Mouse (Mus musculus) CD4-positive helper T cell, adult 2 months (primary cell): Measurements from ENCODE around the gene Lyst.
A peak's percentile ranks its signal among the peaks of the same experiment; 100 is the strongest.
"Not testable (repeated sequence)": the region's sequence is repeated elsewhere in the genome, so short reads cannot be mapped to it uniquely, and the experiment has no call there.

Experiments used
- DNase-seq: peaks from one replicate; pipeline ENCODE4 v3.0.0-alpha.2; 2012; ENCODE audit warnings: low read depth, missing footprints, low spot score

The Lyst gene

DNA sequence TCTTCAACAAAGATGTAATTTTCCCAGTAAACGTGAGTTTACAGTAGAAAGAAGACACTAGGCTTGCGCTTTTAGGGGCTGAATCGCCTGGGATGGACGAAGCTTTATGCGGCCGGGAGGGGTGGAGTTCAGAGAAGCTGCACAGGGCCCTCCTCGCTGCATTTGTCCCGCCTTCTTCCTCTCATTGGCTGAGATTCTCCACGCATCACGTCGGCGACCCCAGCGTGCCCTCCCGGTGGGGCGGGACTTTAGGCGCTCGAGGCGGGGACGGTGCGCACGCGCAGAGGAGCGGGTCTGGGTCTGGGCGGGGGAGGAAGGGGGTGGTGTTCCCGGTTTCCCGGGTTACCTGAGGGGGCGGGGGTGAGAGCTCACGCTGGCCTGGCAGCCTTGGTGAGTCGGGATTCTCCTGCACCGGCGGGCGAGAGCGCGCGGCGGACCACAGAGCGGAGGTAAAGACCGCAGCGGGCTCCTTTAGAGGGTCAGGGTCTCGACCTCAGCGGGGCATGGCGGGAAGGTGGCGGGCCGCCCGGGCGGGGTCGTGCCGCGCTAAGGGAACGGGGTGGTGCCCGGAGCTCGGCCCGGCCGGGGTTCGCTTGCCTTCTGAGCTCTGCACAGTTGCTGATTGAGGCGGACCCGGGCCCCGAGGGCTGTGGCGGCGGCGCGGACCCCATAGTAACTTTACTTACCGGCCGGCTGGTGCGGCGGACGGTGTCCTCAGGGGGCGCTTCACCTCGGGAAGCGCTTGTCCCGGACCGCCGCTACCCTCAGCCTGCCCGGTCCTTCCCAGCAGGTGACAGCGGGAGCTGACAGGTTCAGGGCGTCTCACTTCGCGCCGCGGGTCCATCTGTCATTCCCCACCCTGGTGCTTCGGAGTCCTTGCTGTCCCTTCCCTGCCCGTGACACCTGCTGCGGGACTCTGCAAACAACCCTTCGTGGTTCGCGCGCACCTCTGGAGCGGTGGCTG lies at the start of gene Lyst:
TSS of gene Lyst (plus strand) at position 350 of the 964 bp plus-strand sequence.
- peak; percentile 96 for DNase-seq

DNA sequence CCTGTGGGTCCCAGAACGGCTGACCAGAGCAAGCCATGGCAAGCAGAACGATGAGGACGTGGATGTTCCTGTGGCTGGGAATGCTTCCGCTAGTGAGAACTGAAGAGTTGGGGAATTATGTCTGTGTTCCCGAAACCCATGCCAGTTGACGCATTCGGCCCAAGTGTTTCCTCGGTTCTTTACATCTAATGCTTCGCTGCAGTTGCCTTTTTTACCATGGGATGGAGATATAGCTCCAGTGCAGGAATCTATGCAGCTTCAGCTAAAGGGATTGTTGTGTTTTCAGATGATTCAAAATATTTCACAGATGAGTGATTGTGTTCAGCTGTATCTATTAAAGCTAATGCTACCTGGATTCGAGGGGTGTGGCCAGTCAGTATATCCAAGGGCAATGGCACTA lies 47.1 kb upstream of the Lyst start:
- DNase-seq, result not testable (repeated sequence)

DNA sequence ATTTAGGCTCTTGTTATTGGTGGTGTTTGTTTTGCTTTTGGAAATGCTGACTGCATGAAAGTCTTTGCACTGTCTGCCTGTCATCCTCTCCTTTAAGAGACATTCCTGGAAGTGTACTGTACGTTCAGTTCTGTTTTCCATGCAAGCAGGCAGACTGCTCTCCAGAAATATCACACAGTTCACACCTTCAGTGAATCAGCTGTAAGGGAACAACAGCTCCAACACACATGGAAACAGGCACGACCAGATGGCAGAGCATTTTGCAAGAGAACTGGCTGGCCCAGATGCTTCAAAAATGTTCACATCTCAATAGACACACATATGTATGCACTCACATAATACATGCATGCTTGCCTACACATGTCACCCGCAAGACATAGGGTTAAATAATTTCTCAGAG lies 43.4 kb upstream of the Lyst start:
- no peak for DNase-seq

DNA sequence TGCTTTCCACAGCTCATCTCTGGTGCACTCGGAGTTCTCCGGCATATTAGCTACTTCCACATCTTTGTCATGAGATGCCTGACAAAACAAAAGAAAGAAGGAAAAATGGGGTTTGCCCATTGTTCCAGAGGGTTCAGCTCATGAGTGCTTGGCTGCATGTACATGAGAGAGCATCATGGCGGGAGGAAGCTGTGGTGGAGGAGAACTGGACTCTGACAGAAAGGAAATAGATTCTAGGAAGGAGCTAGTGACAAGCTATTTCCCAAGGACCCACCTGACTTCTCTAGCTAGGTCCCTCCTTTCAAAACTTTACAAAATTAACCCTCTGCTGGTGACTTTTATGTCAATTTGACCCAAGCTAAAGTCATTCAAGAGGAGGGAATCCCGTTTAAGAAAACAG lies 42.3 kb upstream of the Lyst start:
- DNase-seq, result no peak

DNA sequence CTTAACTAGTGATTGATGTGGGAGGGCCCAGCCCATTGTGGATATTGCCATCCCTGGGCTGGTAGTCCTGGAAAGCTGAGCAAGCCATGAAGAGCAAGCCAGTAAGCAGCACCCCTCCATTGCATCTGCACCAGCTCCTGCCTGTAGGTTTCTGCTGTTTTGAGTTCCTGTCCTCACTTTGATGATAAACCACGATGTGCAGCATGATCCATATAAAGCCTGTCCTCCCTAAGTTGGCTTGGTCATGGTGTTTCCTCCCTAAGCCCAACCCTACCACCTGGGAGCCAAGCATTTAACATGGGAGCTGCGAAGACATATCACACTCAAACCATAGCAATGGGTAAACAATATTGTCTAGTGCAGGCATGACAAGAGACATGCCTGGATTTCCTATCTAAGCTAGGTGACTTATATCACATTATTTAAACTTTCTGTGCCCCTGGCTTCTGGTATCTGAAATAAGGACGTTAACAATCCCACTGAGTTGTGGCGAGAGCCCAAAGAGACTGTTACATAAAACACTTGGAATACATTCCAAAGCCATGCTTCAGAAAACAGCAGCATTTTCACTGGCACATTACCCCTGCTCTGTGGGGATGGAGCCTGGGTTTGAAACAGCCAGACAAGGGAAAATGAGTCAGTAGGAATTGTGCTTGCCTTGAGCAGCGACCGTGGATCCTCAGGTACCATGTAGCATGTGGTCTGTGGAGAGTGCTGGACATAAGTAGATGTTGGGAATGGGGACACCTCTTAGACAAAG lies 41.6 kb upstream of the Lyst start:
- no peak for DNase-seq

DNA sequence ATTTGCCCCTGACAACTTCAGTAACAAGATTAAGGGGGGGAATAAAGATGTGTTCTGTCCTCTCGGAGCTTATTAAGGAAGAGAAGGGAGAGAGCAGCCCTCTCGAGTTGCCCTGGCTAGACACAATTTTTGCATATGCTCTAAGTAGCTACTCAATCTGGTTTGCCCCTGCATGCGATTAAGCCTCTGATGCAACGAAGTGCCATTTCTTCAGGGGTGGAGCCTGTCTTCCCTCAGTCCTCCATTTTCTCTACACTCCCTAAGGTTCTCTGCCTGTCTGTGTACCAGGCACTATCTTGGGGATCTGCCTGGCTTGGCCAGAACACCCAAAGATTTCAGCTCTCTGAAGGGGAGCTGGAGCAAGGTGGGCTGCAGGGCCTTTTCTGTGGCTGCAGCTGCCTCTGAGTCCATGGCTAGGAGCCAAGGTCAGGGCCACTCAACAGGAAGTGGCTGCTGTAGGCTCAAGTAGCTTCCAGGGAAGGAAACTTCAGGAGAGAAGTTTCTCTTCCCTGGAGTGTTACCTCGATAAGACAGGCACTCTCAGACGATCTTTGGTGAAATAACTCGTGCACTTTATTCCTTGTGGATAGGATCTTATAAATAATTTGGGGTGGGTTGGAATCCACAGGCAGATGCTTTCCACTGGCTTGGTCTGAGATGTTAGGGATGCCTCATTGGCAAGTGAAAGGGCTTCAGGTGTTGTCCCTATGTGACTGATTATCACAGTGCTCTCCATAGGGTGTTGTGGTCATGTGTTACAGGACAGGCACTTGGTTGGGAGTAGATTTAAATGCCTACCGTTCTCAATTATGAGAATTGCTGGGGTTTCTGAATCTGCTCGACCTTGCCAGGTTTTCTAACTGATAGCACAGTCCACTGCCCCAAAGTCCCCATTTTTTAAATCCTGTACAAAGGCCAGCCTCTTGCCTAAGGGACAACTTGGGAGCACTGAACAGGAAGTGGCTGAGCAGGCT lies 40.2 kb upstream of the Lyst start:
- DNase-seq, result no peak

DNA sequence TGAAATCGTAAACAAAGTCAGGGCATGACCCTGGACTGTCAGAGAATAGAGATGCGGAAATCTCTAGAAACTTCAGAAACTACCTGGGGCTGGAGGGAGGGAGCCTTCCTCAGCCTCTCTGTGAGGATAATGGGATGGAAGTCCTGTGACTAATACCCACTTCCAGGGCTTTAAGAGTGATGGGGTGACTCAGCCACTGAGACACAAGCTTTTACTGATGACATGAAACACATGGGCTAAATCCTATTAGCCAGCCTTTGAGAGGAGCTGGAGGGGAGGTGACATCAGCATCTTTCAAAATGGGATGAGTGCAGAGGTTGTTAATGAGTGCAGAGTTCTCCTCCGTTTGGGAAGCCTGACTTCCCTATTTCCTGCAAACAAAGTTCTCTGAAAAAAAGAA lies 38.2 kb upstream of the Lyst start:
- DNase-seq, result no peak

DNA sequence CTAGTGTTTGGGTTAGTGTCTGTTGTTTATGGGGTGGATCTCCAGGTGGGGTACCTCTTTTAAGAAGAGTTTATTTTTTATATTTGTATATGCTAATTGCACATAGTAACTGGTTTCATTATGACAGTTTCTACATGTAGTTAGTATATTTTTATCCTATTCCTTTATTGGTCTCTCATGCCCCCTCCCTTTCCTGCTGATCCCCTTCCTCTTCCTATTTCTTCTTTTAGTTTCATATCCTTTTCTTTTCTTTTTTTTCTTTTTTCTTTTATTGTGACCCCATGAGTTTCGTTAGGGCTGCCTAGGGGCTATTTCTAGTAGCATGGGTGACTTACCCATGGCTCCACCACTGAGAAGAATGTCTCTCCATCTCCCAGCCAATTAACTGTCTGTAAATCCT lies 36.5 kb upstream of the Lyst start:
- DNase-seq, result no peak

DNA sequence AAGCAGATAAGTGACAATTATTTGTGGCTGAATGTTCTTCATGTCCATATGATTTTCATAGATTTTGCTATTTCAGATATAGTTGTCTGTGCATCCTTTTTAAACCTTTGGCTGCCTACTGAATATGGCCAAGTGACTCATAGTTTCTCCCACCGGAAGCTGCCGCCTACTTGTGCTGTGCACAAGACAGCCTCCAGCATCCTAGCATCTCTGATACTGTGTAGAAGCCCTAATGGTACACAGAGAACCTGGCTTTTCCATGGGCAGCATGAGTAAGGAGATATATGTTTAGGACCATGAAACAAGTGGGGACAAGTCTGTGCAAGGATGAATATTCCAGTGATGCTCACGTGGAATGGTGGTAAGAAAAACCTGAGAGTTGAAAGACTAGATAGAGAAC lies 35.0 kb upstream of the Lyst start:
- DNase-seq, result no peak

DNA sequence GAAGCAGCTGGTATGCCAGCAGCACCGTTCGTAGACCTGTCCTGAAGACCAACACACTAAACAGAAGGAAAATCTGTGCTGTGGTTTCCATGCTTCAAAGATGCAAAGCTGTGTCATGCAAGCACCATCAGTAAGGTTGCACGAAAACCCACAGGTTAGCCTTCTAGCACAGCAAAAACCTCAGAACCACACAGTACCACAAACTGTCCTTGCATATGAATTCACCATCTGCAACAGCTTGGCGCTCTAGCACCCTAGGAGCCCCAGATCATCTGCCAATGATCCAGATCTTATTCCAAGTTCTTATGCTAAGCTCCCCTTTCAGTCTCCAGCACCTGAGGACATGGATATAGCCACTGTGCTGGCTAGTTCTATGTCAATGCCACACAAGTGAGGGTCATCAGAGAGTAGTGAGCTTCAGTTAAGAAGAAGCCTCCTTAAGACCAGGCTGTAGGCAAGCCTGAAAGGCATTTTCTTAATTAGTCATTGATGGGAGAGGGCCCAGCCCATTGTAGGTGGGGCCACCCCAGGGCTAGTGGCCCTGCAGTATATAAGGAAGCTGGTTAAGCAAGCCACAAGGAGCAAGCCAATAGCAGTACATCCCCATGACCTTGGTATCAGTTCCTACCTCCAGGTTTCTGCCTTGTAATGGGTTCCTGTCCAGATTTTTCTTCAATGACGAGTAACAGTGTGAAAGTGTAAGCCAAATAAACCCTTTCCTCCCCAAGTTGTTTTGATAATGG lies 33.0 kb upstream of the Lyst start:
- DNase-seq, result no peak

DNA sequence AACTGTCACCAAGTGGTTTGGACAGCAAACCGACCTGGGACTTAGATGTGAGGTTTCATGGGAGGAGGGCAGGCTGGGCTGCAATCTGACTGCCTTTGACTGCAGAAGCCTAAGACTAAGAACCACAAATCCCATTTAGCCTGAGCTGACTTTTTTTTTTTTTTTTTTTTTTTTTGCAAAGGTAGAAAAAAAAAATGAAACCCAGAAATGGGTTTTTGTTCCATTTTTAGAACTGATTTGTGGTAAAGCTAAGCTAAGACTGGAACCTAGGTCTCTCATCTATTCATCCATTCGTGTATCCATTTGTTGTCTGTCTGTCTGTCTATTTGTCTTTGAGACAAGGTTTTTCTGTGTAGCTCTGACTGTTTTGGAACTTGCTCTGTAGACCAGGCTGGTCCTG lies 31.9 kb upstream of the Lyst start:
- DNase-seq, result no peak

DNA sequence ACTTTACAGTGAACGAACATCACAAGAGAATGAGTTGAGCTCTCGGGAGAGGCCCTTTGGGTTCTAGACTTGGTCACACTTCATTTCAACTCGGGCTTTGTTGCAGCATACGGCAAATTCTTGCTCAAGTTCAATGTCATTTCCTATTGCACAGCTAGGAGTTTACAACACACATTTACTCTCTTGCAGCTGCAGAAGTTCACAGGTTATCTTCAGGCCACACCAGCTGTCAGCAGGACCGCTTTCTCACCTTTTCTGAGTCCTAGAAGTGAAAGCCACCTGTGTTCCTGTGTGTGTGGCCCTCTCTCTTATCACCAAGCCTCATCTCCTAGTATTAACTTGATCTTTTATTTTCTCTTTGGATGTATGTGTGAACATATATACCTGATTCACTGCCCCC lies 31.3 kb upstream of the Lyst start:
- peak; percentile 36 for DNase-seq

DNA sequence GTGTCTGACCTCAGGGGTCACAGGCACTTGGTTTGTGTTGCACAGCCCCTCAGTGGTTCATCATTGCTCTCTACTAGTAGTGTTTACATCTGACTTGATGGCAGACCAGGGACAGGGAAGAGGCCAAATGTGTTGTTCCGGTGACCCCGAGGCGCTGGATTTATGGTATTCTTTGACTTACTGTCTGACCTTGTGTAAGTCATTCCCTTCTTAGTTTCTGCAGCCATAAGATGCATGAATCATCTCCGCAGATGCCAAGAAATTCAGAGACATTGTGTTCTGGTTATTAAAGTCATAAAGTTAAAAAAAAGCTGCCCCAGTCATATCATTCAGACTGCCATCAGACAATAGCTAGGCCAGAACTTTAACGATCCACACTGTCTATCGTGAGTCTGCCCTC lies 27.6 kb upstream of the Lyst start:
- DNase-seq, result no peak

DNA sequence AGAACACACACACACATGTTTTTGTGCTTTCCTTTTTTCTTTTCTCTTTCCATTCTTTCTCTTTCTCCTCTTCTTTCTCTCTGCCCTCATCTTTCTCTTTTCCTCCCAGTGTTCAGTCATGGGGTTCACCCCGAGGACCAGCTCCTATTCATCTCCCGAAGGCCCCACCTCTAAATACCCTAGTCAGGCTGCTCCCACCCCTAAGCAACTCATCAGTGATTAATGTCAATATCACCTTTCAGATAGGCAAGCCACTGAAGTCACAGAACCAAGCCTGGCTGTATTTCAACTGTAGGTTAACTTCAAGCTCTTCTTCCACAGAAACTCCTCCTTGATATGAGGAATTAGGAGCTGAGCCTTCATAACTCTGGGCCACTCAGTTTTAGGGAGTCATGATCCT lies 26.1 kb upstream of the Lyst start:
- DNase-seq, result no peak

DNA sequence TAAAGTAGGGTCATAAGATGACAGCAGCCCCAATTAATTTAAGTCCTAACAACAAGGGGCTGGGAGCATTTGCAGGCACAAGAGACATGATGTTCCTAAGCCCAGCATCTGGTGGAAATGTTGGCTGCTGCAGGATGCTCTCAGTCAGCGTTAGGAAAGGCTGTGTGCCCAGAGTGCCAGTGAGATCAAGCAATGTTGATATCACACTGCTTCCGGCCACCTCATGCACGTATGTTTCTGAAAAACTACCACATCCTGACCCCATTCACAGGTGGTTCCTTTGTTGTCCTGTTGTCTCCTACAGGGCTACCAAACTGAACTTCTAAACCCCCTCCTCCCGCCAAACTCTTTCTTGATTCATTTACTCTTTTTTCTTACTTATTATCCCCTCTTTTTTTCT lies 25.7 kb upstream of the Lyst start:
- DNase-seq, result peak; percentile 88

DNA sequence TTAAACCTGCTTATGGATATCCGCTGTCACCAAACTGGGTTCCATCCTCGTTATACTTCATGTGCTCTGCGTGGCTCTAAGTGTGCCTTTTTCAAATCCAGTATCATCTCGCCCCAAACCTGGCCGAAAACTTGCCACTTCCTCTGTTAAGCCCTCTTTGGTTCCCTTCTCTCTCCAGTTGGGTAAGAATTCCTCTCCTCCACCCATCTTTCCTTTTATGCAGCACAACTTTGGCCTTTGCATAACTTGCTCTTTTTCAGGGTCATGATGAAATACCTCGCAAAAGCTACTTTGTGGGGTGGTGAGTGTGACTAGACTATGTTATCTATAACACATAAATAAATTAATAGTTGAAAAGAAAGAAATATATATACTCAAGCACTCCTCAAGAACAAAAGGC lies 22.6 kb upstream of the Lyst start:
- no peak for DNase-seq

DNA sequence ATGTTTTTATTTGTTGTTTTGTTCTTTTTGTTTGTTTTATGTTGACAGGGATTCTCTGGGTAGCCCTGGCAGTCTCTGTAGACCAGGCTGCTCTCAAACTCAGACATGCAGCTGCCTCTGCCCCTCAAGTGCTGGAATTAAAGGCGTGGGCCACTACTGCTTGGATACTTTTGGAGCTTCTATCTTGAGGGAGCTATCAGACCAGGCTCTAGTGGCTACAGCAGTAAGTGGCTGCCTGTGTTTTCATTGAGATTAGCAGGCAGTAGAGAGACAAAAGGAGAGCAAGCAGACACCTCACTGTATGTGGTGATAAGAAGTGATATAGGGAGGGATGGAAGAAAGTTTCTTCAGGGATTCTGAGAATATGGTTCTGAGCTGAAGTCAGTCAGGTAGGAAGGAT lies 21.4 kb upstream of the Lyst start:
- no peak for DNase-seq

DNA sequence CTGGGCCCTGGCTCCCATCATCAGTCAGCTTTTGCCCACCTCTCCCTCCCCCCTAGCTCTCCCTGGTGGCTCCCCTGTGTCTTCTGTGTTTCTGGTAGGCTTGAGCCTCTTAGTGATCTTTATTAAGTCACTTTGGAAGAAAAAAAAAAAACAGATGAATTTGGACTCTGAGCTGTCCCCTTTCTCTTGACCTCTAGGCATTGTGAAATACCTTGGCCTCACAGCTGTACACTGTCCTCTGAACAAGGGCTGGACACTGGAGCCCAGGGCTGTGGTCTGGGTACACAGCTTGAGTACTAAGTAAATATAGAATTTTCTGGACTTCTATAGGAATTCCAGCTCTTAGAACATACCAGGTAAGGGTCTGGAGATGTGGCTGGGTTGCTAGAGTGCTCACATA lies 20.6 kb upstream of the Lyst start:
- no peak for DNase-seq

DNA sequence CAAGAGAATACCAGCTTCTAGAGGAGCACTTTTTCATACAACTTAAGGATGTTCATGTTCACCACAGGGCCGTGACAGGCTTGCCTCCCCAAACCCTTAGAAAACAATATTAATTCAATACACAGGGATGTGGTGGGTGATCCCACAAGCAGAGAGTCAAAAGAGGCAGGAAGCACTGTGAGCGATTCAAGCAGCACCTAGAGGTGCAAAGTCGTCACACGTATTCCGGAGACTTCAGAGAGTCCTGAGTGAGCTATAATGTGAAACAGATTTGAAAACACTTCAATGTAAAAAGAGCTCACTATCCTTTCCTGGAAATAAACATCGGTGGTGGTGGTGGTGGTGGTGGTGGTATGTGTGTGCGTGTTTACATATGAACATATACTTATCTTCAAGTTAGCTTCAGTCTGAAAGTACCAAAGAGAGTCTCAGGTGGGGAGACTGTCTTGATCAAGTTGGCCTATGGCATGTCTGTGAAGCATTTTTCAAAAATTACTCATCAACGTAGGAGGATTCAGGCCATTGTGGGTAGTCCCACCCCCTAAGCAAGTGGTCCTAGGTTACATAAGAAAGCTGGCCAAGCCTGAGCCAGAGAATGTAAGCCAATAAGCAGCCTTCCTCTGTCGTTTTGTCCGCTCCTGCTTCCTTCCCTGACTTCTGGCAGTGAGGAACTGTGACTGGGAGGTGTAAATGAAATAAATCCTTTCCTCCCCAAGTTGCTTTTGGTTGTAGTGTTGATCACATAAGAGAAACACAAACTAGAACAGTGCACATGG lies 17.9 kb upstream of the Lyst start:
- DNase-seq, result peak; percentile 67

DNA sequence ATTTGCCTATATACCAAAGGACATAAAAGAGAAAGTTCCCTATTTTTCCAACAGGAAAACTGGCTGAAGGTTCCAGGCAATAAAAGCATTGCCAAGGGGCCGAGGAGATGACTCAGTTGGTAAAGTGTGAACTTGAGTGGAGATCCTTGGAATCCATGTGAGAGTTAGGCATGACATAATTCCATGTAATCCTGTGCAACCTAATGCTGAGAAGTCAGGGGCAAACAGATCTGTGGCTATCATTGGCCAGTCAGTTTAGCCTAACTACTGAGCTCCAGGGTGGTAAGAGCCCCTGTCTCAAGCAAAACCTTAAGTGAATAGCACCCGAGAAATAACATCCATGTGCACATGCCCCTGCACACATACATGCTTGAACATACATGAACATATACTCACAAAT lies 17.3 kb upstream of the Lyst start:
- no peak for DNase-seq
